Mouse (Mus musculus) layer of hippocampus, adult 18-20 months (tissue): ENCODE data around the gene Glb1l. TPM values are rescaled to one million over a fixed set of nuclear protein-coding genes. Genes with fewer than 3 reads are reported as not detected.

ENCODE experiments used
- DNase-seq, 2 experiments: peaks; one replicate each; pipeline ENCODE4 v3.0.0; 2022; ENCODE audit warnings: low spot score in 2 of 2
- microRNA-seq, 2 experiments: library from miRNA; unstranded; fragments of <30 nt; microRNA quantifications; one replicate each; pipeline ENCODE4 v1.2.0; 2021
- total RNA-seq, 2 experiments: library from RNA; stranded (reverse); gene quantifications; 2 replicates each; pipeline ENCODE4 v1.2.3; 2021

Glb1l gene
- total RNA-seq, 2 experiments from 2014 or later = 12.0 to 13.4 TPM

GRCm38 (mm10) chr1:75155837-75156236, 54.8 kb downstream of the Glb1l start:
- DNase-seq = no peak

- no peak for DNase-seq
Observed at GRCm38 (mm10) chr1:75148727-75149126, 61.9 kb downstream of the Glb1l start.

Small RNAs within 50 kb of the gene (microRNA-seq; reads per million reads assigned to microRNA genes)
- 0 reads per million in 2 experiments for gene Gm27943

Other genes starting within 250 kb of the Glb1l start
- 1 to 10 TPM; 1.7 to 2.6 TPM for gene Nhej1, start 85.6 kb downstream of the Glb1l start, total RNA-seq
- under 1 TPM; 0.15 to 0.47 TPM for gene Slc23a3, start 76.9 kb downstream of the Glb1l start, total RNA-seq
- gene Cnppd1, start 68.1 kb downstream of the Glb1l start, total RNA-seq = 10 to 100 TPM; 29.3 to 31.7 TPM
- gene Retreg2, start 68.0 kb downstream of the Glb1l start, total RNA-seq = 100 to 1,000 TPM; 183 to 185 TPM
- 10 to 100 TPM; 35.1 to 38.9 TPM for gene Zfand2b, start 42.2 kb downstream of the Glb1l start, total RNA-seq
- gene Abcb6, start 30.4 kb downstream of the Glb1l start, total RNA-seq = 10 to 100 TPM; 26.8 to 30.3 TPM
- gene Ankzf1, start 18.7 kb downstream of the Glb1l start, total RNA-seq = 10 to 100 TPM; 26.1 to 26.8 TPM
- 100 to 1,000 TPM; 108 to 115 TPM for gene Atg9a, start 18.6 kb downstream of the Glb1l start, total RNA-seq
- gene Stk16, start within 50 bp of the Glb1l start, total RNA-seq = 10 to 100 TPM; 77.3 to 86.6 TPM
- gene Tuba4a, start 9.1 kb upstream of the Glb1l start, total RNA-seq = 100 to 1,000 TPM; 524 to 572 TPM
- not detected for gene A630095N17Rik, start 21.3 kb upstream of the Glb1l start, total RNA-seq
- 100 to 1,000 TPM in 1 of 2 experiments, 10 to 100 TPM in 1; 93.4 to 100 TPM for gene Dnajb2, start 25.6 kb upstream of the Glb1l start, total RNA-seq
- gene Ptprn, start 53.7 kb upstream of the Glb1l start, total RNA-seq = 100 to 1,000 TPM; 399 to 401 TPM
- gene Resp18, start 67.6 kb upstream of the Glb1l start, total RNA-seq = 100 to 1,000 TPM; 104 to 114 TPM
- gene Dnpep, start 107.2 kb upstream of the Glb1l start, total RNA-seq = 10 to 100 TPM; 49.2 to 50.0 TPM
- under 1 TPM; 0.48 to 0.69 TPM for gene Des, start 149.5 kb upstream of the Glb1l start, total RNA-seq
- gene Speg, start 164.5 kb upstream of the Glb1l start, total RNA-seq = 100 to 1,000 TPM; 168 to 178 TPM
- gene Gmppa, start 225.1 kb upstream of the Glb1l start, total RNA-seq = 10 to 100 TPM; 66.4 to 69.1 TPM
- gene Asic4, start 239.6 kb upstream of the Glb1l start, total RNA-seq = 1 to 10 TPM; 7.3 to 8.1 TPM